Mouse (Mus musculus): Measurements from ENCODE around the gene Sh3bp2.
A peak's percentile ranks its signal among the peaks of the same experiment; 100 is the strongest.

Sh3bp2 gene

DNA sequence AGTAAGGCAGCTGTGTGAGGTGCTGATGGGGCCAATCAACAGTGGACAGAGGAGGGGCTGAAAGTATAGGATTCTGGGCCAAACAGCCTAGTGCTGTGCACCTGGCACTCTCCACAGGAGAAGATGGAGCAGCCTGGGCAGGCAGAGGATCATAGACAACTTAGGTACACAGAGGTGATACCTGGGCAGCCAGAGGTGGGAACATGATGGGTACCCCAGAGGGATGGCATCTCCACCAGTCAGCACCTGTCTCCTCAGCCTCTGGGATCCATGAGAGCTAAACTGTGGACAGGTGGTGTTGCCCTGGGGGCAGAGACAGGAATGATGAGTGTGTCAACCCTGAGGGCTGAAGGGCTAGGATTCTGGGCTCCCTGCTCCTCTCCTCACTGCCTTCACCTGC is 1.1 kb upstream of the Sh3bp2 start:
- no peak for DNase-seq (ENCODE audit: low read depth in 2 of 2, low spot score in 2 of 2)

DNA sequence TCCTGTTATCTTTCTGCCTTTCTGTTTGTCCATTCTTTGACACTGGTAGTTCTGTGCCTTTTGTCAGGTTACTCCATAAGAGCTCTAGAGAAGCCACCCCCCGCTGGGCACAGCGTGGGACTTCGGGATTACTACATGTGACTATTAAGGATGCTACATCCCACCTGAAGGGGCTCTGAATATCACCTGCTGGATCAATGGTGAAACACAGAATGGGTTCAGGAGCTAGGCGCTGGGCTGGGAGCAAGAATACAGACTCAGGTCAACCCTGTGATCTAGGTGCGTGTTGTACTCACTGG is 788 bp downstream of the Sh3bp2 start:
- DNase-seq (ENCODE audit: low read depth in 2 of 2, low spot score in 2 of 2) = no peak

DNA sequence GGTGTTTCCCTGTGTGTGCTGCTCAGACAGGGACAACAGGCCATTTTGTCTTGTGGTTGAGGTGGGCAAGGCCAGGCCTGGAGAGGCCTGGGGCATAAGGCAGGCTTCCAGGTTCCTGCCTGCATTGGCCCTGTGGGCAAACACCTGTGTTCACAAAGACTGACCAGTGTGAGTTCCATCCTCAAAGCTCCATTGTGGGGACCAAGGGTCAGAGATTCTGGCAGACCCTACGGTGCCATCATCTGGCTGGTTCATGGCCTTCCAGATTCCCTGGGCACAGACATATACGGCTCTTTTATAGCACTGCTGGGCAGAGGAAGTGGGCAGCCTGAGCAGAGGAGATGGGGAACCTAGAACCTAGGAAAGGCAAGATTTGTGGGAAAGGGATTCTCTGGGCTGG is 1.7 kb downstream of the Sh3bp2 start:
- DNase-seq (ENCODE audit: low read depth in 2 of 2, low spot score in 2 of 2) = no peak

DNA sequence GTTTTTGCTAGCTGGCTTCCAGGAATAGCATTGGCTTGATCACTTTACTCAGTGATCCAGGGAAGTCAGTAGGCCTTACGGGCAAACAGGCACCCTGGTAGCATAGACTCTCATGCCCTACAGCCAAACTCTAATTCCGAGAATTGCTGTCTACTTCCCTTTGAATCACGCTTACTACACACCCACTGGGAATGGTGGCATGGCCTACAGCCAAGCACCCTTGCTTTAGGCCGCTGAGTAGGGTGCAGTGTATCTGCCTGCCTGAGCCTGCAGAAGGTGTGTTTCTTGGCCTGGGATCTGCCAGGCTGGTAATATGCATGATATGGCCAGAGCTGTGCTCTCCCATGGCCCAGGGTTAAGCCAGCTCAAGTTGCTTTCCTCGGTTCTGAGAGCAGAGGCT is 3.1 kb downstream of the Sh3bp2 start:
- no peak for DNase-seq (ENCODE audit: low read depth in 2 of 2, low spot score in 2 of 2)

DNA sequence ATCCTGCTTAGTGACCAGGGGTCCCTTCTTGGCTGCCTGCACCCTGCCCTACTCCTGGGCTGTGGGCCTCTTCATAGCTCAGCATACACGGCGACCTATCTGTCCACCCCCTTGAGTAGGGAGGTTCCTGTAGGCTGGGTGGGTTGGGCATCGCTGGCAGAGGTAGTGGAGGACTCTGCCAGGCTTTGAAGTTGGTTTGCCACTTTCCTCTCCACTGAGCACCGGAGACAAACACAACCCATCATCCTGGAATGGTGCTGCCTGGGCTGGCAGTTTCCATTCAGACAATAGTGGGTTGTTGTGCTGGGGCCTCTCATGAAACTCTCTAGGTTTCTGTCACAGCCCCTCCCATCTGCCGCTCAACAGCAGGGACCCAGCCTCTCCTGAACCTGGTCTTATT is 4.5 kb downstream of the Sh3bp2 start:
- no peak for DNase-seq (ENCODE audit: low read depth in 2 of 2, low spot score in 2 of 2)

DNA sequence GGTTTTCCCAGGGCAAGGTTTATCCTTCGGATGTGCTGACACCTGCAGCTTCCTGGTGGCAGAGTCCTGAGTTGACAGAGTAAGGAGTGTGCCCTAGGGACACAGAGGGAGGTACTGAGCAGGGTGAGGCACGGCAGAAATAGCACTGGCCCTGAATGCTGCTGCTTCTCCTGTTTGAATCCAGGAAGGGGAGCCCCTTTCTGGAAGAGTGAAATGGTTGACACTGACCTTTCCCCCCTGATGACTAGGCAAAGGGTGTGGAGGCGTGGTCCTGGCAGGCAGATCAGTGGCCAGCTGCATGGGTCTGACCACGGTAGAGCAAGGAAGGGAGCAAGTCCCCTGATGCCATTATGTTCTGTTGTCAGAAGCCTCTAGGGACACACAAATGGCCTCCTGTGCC is 5.0 kb downstream of the Sh3bp2 start:
- DNase-seq (ENCODE audit: low read depth in 2 of 2, low spot score in 2 of 2) = no peak

DNA sequence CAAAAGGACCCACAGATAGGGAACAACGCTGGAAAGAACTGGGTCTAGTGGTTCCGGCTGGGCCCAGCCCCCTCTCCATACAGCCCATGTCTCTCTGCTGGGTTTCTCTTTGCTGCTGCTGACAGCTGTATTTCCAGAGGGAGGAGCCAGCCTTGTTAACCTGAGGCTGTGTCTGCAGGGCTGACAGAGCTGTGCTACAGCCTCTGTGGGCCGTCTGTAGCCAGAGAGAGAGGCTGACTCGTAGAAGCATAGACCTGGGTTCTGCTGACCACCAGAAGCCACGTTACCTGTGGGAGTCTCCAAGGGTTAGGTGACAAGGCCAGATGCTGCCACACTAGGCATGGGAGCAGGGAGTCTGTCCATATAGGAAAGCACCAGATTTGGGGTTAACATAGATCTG is 7.4 kb downstream of the Sh3bp2 start:
- DNase-seq (ENCODE audit: low read depth in 2 of 2, low spot score in 2 of 2) = no peak

DNA sequence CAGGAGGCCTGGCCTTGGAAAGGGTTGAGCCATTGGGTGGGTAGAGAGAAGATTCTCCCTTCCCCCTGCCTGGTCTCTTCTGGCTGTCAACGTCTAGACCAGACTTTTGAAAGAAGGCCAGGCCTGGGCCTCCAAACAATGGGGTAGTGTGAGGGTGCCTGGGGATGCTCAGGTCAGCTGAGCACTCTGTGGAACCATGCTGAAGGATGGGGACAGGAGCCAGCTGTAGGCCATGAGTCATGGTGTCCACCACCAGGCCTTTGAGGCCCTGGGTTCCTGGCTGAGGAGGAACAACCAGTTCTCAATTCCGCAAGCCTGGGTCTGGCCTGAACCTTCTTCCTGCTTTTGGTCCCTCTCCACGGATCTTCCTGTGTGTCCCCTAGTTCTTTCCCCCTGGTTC is 8.2 kb downstream of the Sh3bp2 start:
- DNase-seq (ENCODE audit: low read depth in 2 of 2, low spot score in 2 of 2) = no peak

DNA sequence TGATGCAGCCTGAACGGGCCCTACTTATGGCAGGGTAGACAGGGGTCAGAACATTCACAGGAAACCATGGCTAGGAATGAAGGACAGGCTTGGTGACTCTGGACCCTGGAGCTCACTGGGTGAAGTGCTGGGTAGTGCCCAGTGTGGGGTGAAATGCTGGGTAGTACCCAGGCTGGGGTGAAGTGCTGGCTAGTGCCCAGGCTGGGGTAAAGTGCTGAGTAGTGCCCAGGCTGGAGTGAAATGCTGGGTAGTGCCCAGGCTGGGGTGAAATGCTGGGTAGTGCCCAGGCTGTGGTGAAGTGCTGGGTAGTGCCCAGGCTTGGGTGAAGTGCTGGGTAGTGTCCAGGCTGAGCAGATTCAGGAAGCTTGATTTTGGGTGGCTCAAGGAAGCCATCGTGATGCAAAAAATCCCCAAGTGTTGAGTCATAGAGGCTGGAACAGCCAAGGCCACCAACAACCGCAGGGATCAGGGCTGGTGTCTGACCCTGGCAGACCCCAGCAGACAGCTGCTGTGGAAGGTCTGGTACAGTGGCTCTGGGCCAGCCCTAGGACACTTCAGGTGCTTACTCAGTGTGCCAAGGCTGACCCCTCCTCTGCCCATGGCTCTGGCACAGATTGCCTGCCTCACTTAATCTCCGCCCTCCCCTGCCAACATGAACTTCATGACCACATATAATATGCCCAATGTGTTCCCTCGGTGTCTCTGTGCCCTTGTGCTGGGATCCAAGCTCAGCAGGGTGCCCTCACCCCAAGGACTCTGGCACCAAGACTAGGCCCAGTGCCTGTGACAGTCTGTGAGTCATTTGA is 9.3 kb downstream of the Sh3bp2 start:
- no peak for DNase-seq (ENCODE audit: low read depth in 2 of 2, low spot score in 2 of 2)

DNA sequence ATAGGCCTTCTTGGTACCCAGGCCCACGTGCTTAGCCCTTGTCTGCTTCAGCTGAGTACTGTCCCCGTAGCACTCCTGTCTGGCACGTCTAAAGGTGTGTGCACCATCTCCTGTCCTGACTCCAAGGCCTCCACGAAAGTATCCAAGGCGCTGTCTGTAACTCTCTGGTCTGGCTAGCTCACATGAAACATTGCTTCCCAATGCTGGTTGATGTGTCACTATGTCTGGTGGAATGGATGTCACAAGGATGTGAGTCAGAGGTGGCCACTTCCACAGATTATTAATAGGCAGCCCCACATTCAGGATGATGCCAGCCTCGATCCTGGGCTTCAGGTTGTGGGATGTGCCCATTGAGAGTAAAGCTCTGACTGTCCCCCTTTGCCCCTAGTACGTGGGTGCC is 10.2 kb downstream of the Sh3bp2 start:
- no peak for DNase-seq (ENCODE audit: low read depth in 2 of 2, low spot score in 2 of 2)

DNA sequence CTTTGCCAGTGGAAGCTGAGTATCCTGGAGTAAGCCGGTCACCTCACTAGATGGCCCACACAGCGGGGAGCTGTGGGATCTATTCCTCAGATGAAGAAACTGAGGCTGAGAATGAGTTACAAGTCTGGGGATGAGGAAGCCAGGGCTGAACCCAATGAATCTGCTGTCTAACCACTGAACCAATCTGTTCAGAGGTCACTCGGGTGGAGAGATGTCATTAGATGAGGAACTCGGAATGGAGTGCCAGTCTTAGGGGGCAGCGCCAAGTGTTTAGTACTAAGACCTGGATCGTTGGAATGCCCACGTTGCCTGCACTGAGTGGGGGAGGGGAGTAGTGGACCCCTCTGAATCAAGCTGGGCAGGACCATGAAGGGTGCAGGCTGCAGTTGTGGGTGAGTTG is 12.4 kb downstream of the Sh3bp2 start:
- no peak for DNase-seq (ENCODE audit: low read depth in 2 of 2, low spot score in 2 of 2)

DNA sequence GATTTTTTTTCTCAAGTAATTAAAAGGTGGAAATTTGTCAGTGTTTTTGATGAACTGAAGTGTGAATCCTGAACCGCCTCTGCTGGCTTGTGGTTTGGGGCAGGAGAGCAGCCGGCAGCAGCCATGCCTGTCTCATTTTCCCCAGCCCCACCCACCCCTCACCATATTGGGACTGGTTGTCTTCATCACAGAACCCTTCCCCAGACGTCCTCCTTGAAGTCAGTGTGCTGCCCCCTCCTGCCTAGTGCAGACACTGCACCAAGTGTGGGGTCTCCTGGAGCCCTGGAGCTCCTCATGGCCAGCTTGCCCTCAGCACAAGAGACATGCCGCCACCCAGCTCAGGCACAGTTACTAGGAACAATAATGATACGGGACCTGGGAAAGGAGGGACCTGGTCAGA is 12.9 kb downstream of the Sh3bp2 start:
- peak; percentile 53 to 71 for DNase-seq (ENCODE audit: low read depth in 2 of 2, low spot score in 2 of 2)

DNA sequence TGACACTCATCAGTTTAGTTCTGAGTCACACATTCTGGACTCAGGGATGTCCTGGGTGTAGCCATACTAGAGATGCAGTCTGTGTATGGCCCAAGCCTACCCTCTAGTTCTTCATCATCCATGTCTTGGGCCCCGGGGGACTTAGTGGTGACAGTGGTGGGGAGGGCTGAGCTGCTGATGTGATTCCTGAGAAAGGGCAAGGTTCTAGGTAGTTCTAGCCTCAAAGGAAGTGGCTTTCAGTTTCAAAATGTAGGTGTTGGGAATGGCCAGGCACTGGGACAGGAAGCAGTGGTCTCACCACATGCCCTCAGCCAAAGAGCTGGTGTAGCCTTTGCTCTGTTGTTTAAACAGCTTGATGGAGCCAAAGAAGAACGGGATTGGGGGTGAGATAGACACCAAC is 13.5 kb downstream of the Sh3bp2 start:
- no peak for DNase-seq (ENCODE audit: low read depth in 2 of 2, low spot score in 2 of 2)

DNA sequence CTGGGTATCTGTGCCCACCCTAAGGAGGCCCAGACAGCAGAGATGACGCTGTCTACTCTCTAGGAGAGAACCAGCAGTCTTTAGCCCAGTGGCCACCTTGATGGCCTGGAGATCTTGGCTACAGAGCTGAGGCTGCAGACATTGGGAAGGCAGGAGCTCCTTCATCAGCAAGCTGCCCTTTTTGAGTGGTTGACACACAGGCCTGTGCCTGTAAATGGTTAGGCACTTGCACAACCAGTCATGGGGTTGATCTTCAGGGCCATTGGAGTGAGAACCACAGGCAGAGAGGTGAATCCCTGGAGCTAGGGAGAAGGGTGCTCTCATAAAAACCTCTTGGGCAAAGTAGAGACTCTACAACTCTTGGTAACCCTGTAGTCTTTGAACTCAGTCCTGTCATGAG is 16.5 kb downstream of the Sh3bp2 start:
- no peak for DNase-seq (ENCODE audit: low read depth in 2 of 2, low spot score in 2 of 2)

DNA sequence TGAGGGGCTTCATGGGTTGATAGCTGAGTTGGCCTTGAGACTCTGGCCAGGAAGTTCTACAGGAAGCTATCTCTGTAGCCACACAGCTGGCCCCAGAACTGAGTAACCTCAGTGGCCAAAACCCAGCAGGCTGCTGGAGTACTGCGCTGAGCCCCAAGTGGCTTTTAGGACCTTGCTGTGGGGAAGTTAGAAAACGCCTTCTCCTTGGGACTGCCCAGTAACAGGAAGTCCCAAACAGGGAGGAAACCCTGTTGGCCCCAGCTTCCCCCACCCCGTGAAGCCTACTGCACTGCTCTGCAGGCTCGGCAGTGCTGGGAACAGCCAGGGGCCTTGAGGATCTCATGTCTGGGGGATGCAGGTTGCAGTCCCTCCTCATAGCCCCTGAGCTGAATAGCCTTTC is 17.5 kb downstream of the Sh3bp2 start:
- no peak for DNase-seq (ENCODE audit: low read depth in 2 of 2, low spot score in 2 of 2)

DNA sequence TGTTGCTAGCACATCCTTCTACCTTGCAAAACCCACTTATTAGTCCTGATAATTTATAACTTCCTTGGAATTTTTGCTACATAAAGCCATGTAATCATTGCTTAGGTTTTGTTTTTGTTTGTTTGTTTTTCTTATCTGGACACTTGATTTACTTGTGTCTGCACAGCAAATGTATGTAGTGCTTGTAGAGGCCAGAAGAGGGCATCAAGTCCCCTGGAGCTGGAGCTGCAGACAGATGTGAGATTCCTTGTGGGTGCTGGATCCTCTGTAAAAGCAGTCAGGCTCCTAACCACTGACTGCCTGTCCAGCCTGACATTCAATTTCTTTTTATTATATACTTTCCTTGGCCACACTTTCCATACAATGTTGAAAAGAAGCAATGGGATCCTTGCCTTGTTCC is 21.8 kb downstream of the Sh3bp2 start:
- DNase-seq (ENCODE audit: low read depth in 2 of 2, low spot score in 2 of 2) = peak in 1 of 2 experiments; percentile 37

DNA sequence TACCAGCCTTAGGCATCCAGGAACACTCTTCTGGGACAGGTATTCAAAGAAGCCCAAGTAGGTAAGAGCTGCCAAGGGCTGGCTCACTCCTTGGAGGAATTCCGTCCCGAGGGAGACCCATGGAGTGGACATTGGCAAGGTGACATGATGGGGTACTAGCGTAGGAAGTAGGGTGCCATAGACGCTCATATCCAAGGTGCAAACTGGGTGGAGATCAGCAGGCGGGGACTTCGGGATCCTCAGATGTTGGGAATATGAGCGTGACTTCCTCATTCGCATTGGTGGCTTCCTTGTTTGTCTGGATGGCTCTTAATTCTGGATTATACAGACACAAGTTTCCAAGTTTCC is 23.5 kb downstream of the Sh3bp2 start:
- no peak for DNase-seq (ENCODE audit: low read depth in 2 of 2, low spot score in 2 of 2)

DNA sequence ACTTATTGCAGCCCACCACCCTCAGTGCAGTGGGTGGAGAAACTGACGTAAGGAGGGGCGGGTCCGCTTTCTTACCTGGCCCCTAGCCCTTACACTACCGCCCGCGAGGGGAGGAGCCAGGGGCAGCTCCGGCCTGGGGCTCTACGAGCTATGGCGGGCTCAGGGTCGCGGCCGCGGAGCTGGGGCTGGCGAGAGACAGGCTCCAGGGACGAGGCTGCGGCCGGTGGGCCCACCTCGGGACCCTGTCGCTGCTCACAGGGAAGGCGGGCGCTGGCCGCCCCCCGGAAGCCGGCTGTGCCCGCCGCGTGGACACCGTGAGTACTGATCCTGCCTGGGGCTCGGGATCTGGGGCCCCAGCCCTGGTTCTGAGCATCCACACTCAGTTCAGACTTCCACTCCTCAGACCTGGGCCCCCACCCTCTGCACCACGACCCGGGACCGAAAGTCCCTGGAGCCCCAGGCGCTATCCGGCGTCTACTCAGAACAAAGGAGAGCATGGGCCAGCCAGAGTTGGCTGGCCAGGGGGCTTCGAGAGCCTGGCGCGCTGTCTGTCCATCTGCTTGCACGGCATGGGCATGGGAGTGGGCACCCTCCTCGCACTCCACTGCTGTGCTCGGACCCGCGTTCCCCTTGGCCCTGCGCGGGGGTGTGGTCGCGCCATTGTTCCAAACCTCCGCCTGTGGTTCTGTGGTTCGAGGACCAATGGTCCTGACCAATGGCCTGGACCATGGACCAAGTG is 24.0 kb downstream of the Sh3bp2 start:
- peak; percentile 26 to 29 for DNase-seq (ENCODE audit: low read depth in 2 of 2, low spot score in 2 of 2)

DNA sequence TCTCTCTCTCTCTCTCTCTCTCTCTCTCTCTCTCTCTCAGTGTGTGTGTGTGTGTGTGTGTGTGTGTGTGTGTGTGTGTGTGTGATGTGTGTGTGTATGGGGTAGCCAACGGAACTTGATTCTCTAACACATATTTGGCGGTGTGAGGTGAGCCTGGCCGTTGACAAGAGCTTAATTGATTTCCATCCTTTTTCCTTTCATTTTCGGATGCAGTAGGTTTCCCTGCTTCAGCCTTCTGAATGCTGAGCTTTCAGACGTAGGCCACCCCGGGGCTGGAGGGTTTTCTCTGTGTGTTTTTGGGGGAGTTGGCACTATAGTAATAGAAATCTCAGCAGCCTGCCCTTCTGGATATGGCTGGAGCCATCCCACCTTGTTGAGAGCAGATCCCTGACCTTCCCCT is 24.6 kb downstream of the Sh3bp2 start:
- DNase-seq (ENCODE audit: low read depth in 2 of 2, low spot score in 2 of 2) = no peak

DNA sequence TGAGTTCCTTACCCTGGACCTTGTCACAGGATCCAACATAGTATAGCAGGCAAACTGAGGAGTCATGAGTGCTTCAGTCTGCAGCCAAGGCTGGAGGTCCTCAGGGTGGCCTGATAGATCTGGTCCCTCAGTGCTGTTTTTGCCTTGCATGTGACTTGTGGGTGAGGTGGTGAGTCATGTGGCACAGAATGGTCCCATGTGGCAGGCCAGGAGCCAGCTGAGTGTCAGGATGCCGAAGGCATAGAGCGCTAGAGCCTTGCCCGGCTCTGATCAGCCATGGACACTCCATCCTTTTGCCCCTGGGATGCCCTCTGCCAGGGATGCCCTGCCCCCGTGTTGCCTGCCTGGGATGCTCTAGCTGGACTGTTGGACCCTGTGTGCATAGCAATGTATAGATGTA is 26.2 kb downstream of the Sh3bp2 start:
- DNase-seq (ENCODE audit: low read depth in 2 of 2, low spot score in 2 of 2) = no peak

DNA sequence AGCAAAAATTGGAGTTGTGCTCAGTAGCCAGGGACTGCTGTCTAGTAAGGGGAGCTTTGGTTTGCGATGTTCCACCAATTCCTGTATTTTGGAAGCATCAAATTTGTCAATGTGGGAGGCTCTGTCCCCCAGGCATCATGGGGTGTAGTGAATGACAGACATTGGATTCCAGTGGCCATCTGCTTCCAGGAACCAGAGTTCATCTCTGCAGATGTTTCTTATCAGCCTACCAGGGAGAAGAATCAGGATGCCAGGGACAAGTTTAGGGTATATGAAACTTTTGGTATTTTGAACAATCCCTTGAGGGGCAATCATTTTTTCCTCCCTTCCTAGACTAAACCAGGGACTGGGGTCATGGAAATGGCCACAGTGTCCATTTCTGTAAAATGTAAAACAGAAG is 38.2 kb downstream of the Sh3bp2 start:
- DNase-seq (ENCODE audit: low read depth in 2 of 2, low spot score in 2 of 2) = no peak

DNA sequence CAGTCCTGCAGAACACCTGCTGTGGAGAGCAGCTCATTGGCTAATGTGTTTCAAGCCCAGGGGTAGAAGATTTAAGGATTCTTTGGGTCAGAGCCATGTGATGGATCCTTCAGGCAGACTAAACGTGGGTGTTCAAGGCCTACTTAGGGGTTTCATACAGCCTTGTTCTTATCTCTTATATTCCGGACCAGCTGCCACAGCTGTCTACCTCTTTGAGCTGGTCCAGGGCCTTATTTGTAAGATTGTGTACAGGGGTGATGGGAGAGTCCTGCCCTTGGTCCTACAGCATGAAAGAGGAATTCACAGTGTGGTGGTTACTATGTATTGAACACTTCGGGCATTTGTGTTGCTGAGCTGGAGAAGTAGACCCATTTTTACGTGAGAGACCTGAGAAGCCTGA is 38.7 kb downstream of the Sh3bp2 start:
- DNase-seq (ENCODE audit: low read depth in 2 of 2, low spot score in 2 of 2) = no peak
